Mouse (Mus musculus): ENCODE measurements around the gene Tead4.
"Not testable (repeated sequence)": the region's sequence is repeated elsewhere in the genome, so short reads cannot be mapped to it uniquely, and the experiment has no call there.

Tead4 gene

DNA sequence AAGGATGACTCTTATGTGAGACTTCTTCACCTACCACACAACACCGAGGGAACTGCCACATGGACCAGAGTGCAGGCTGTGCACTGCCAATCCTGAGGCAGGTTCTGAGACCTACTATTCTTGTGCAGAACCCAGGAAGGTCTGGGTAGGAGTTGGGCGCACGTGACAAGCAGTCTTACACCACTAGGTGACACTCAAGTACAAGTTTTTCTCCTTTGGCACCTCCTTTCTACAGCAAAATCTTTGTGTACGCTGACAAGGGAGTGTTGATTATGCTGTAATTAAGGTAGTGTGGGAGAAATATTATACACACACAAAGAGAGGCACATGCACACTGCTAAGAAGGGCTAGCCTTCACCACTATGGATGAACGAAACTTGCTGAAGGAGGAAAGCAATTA is 66.4 kb downstream of the Tead4 start:
- peak; percentile 26 for DNase-seq

DNA sequence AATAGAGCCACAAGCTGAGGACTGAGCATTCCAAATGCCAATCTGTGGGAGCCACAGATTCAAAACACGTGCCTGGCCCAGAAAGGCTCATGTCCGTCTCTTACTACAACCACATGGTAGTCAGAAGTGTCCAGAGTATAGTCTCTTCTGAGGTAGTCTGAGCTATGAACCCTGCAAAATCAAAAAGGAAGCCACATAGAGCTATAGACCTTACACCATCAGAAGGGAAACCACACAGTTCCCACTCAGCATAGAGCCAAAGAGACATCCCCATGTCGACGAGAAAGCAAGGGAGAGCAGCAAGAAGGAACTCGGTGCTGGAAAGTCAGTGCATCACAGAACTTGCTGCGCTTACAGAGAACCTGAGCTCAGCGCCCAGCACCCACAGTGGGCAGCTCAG is 68.4 kb downstream of the Tead4 start:
- no peak for DNase-seq

DNA sequence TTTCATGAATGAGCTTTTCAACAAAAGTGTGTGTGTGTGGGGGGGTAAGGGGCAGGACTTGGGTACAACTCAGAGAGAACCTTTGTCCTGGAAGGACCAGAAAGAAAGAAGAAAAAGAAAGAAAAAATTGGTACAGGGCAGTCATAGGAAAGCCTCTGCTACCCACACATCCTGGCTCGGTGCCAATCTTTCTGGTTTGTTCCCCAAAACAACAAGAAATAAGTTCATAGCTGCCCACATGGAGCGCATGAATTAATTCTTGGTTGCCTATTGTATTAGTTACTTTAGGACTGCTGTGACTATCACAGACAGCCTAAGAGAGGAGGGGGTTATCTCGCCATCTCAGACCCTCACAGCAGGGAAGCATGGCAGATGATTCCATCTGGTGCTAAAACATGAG is 68.9 kb downstream of the Tead4 start:
- no peak for DNase-seq

DNA sequence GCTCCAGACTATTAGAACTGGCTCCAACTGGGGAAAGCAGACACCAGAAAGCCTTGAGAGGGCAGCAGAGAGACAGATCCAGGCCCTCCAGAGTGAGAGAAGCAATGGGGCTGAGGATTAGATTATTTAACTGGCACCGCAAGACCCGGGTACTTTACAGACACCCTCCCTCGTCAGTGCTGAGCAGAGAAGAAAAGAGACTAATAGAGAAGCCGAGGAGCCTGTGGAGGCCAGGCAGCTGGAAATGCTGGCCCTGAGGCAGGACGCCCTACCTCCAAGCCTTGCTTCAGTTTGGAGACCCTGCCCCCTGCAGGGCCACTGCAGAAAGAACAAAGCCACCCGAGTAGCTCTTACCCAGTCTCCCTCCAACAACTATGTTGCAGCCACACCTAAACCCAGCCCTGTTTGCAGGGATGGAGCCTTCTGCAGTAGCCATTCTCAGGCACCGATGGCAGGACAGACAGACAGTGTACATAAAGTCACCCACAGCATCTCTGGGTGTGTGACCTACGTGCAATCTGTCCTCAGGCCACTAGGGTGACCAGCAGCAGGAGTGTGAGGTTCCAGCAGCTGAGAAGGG is 73.1 kb downstream of the Tead4 start:
- DNase-seq, result no peak

- no peak for DNase-seq
Observed at GRCm38 (mm10) chr6:128226941-128227340, 73.7 kb downstream of the Tead4 start.

DNA sequence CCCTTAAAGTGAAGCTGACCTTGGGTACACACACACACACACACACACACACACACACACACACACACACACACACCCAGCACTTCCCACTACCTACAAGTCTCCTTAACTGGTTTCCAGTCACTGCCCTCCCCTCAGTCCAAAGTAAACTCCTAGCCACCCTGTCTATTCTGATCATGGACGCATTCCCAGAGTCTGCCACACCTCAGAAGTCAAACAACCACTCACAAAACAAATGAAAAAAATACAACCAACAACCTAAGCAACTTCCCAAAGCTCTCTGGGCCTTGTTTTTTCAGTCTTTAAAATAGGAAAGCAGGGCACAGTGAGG is 74.8 kb downstream of the Tead4 start:
- no peak for DNase-seq

DNA sequence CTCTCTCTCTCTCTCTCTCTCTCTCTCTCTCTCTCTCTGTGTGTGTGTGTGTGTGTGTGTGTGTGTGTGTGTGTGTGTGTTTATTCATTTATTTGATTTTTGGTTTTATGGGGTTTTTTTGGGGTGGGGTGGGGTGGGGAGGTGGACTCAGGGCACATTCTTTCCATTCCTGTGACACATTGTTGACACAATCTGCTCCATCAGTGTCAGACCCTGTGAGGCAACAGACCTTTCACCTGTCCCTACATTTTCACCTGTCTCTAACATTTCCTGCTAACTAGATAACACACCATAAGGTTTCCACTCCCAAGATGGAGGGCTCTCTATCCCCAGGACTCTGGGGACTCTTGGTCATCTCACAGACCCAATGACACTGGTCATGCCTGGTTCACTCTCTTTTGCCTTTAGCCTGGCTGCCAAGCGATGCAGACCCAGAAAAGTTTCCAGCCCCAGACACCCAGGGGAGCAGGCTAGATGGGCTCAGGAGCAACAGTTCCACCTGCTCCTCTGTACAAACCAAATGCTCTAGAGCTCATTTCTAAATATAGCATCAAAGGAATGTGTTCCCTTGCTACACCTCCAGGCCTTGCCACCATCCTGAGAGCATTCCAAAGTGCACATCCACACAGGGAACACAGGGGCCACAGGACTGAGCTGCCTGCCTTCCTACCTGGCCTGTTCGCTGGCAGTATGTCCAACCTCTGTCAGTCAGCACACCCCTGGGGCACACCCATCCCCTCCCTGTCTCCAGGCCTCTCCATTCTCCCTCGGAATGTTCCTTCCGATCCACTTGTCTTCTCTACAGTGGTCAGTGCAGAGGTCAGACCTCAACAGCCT is 75.4 kb downstream of the Tead4 start:
- DNase-seq, result no peak

- no peak for DNase-seq
Observed at GRCm38 (mm10) chr6:128223159-128223558, 77.5 kb downstream of the Tead4 start.

DNA sequence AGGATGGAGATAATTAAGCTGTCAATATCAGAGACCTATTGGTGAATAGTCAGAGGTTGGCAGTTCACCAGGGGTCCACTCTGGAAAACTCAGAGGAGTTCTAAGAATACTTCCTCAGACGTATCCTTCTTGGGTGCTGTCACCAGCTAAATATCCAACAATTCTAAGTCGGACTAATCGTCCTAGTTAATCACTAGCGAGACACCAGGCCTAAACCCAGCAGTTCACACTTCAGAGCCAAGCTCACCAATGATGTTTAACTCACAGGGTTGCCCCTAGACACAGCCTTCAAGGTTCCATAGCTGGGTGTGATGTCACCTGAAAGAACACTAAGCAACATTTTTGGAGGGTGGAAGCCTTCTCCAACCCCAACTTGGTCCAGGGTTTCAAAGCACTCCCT is 85.6 kb downstream of the Tead4 start:
- DNase-seq, result not testable (repeated sequence)

DNA sequence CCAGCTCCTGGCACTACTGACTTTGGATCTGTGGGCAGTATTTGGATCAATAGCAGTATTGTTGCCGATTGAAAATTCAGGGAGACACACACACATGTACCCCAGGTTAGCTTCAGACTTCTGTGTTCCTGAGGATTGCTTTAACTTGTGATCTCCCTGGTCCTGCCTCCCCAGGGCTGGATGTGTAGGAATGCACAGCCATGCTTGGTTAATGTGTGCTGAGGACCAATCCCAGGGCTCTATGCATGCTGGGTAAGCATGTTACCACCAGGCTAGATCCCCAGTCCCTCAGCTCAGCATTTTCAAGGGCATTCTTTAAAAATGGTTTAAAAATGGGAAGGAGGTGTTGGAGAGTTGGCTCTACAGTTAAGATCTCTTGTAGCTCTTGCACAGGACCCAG is 91.4 kb downstream of the Tead4 start:
- DNase-seq, result not testable (repeated sequence)

GRCm38 (mm10) chr6:128208491-128209170 is 92.0 kb downstream of the Tead4 start:
- DNase-seq, result no peak

DNA sequence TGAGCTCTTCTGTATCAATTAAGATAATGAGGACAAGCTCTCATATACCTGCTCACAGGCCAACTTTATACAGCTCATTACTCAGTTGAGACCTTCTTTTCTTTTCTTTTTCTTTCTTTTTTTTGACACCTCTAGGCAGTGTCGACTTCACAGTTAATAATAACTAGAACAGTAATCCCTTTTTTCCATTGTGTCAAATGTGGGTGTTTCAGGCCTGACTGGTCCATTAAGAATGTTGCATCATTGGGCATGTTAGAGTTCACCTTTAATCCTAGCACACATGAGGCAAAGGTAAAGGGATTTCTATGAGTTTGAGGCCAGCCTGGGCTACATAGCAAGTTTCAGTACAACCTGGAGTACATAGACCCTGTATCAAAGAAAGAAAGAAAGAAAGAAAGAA is 97.1 kb downstream of the Tead4 start:
- DNase-seq, result no peak

- DNase-seq, result peak; percentile 58
Observed at GRCm38 (mm10) chr6:128200847-128201640, 99.6 kb downstream of the Tead4 start.

GRCm38 (mm10) chr6:128200116-128200846 is 100.3 kb downstream of the Tead4 start:
- DNase-seq, result peak; percentile 99

DNA sequence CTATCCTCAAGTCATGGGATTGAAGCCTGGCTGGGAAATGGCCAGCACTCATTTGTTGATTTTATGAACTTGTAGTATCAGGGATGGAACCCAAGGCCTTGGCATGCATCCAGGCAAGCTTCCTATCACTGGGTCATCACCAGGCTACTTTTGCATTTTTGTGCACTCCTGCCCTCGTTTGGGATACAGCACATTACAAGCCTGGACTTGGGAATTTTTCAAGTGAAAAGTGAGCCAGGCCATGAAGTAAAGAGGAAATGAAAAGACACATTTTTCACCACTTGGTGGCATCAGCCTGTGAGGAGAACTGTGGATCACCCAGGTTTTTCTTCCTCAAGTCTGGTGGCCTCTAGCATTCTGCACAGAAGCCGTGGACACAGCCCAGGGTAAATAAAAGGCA is 117.1 kb downstream of the Tead4 start:
- DNase-seq, result no peak

GRCm38 (mm10) chr6:128181176-128181575 is 119.4 kb downstream of the Tead4 start:
- DNase-seq, result no peak

DNA sequence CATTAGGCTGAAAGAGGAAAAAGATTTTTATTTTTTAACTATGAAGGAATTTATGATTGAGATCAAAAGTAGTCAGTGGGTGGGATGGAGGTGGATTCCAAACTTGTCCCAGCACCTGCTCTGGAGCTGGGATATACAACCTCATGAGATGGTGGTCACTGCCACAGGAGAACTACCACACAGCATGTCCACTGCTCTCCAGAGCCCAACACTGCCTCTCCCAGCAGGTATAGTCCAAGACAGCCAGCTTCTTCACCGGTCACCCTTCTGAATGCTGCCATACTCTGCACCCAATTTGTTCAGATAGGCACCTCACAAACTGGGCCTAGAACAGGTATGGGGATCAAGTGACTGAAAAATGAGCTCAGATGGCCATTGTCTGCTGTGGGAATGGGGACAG is 121.0 kb downstream of the Tead4 start:
- DNase-seq, result no peak

DNA sequence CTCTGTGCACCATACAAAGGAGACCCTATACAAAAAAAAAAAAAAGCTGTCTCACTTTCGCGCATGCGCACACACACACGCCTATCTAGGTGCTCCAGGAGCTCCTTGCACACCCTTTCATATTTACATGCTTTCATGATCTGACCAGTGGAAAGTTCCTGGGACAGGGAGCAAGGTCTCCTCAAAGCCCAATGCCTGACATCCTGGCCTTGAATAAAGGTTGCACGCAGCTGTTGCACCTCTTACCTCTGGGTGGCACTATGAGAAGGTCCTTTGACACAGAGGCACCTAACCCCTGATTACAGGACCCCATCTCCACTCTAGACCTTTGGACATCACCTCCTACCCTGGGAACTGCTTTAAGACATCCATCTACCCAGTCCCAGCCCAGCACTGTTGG is 121.4 kb downstream of the Tead4 start:
- no peak for DNase-seq

GRCm38 (mm10) chr6:128178681-128179080 is 121.9 kb downstream of the Tead4 start:
- DNase-seq, result no peak
